Mouse (Mus musculus) heart, adult 9 months (tissue): ENCODE measurements at regions not wholly inside any gene's neighbourhood (a gene's known extent, or its start where the extent isn't known, plus 50 kb on each side); places are given as distances from the start of the nearest gene placed in this dataset.
"Not testable (repeated sequence)": the region's sequence is repeated elsewhere in the genome, so short reads cannot be mapped to it uniquely, and the experiment has no call there.

Source experiments
- DNase-seq, 2 experiments: peaks; one replicate each; pipeline ENCODE4 v3.0.0; 2022; ENCODE audit warnings: low spot score in 2 of 2

- no peak for DNase-seq
These were observed 50.0 kb upstream of the Klhl24 start for GRCm38 (mm10) chr16:20047356-20047755.

- not testable (repeated sequence) for DNase-seq
These were observed 52.3 kb upstream of the Klhl6 start for GRCm38 (mm10) chr16:20035166-20035565.

GRCm38 (mm10) chr16:20032328-20033081 is 49.7 kb upstream of the Klhl6 start:
- DNase-seq, result peak; percentile 89 to 90
